In the genomic region with DNA sequence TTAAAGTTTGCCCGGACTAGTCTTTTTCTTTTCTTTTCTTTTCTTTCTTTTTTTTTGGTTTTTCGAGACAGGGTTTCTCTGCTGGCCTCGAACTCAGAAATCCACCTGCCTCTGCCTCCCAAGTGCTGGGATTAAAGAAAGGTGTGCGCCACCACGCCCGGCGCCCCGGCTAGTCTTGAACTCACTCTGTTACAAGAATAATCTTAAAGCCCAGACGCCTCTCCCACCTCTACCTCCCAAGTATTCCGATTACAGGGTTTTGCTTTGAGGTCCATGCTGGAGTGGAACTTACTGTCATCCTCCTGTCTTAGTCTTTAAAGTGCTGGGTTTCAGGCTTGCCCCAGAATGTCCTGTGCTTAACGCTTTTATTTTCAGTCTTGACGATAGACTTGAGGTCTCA, we compare ENCODE assay signal across 7 mouse cellular contexts. TPM values are rescaled to one million over a fixed set of nuclear protein-coding genes. Genes with fewer than 3 reads are reported as not detected.
DNase-seq lines count a peak whose midpoint lies in the region; ATAC-seq and TF ChIP-seq lines count a peak whose summit lies in the region.

No protein-coding gene starts in this region.

- no peak for TF ChIP-seq CTCF in liver, embryonic 14.5 days (IDR thresholded peaks at IDR 0.05; ENCODE audit: low read depth)

- H3K27ac ChIP-seq in forebrain, embryonic 14.5 days (ENCODE audit: low read depth, low read length): no peak overlapping the region
- H3K27ac ChIP-seq in liver, embryonic 14.5 days: peak overlapping the region; percentile 97

- peak overlapping the region; percentile 73 for H3K4me3 ChIP-seq in forebrain, embryonic 14.5 days (ENCODE audit: low read depth, low read length)
- H3K4me3 ChIP-seq in liver, embryonic 14.5 days (ENCODE audit: insufficient read depth in 1 of 2, low read depth in 2 of 2, low read length in 2 of 2): peak overlapping the region; percentile 68 to 70

- WGBS in forebrain, embryonic 14.5 days: 57% methylated on average over 12 of the region's 12 CpGs
- 57% methylated on average over 12 of the region's 12 CpGs for WGBS in liver, embryonic 14.5 days (ENCODE audit: insufficient replicate concordance)

- peak overlapping the region; percentile 83 for H3K4me2 ChIP-seq in forebrain, embryonic 14.5 days (ENCODE audit: low read length)
- peak overlapping the region; percentile 82 for H3K4me2 ChIP-seq in liver, embryonic 14.5 days (ENCODE audit: low read depth)

- peaks cover 14% of the 10 kb centered on the region for H3K4me1 ChIP-seq in forebrain, embryonic 14.5 days (ENCODE audit: control insufficient read depth, insufficient read depth, low read length)
- H3K4me1 ChIP-seq in liver, embryonic 14.5 days (replicated peaks; ENCODE audit: control insufficient read depth in 2 of 2, insufficient read depth in 2 of 2, low read length in 1 of 2): peaks cover 18 to 22% of the 10 kb centered on the region in 2 experiments

- no peaks in the 10 kb centered on the region for H3K27me3 ChIP-seq in forebrain, embryonic 14.5 days (replicated peaks; ENCODE audit: control insufficient read depth, insufficient read depth, low read length)
- no peaks in the 10 kb centered on the region for H3K27me3 ChIP-seq in liver, embryonic 14.5 days (ENCODE audit: control insufficient read depth, insufficient read depth, low read length)

- peak; percentile 44 to 75 for DNase-seq in spleen, postnatal 4 days (ENCODE audit: low spot score in 2 of 2)
- DNase-seq in spleen, adult 18-20 months: no peak
- no peak for DNase-seq in forebrain, embryonic 14.5 days (ENCODE audit: low spot score)
- DNase-seq in liver, embryonic 14.5 days (ENCODE audit: low read depth in 3 of 3, low spot score in 3 of 3): no peak
- DNase-seq in ovary, postnatal 10 days (ENCODE audit: low spot score): no peak
- no peak for DNase-seq in frontal cortex, postnatal 36 days (ENCODE audit: low spot score in 2 of 2)
- no peak for DNase-seq in adrenal gland, postnatal 4 days (ENCODE audit: low spot score in 2 of 2)

- H3K9ac ChIP-seq in forebrain, embryonic 14.5 days (ENCODE audit: low read length): peak overlapping the region; percentile 79; the same call in 1 of the 2 replicates
- peak overlapping the region; percentile 76 for H3K9ac ChIP-seq in liver, embryonic 14.5 days (replicated peaks)

- ATAC-seq in forebrain, embryonic 14.5 days: no peak
- ATAC-seq in liver, embryonic 14.5 days (ENCODE audit: insufficient read depth): peak; percentile 17; the same call in 1 of the 2 replicates

- H3K36me3 ChIP-seq in forebrain, embryonic 14.5 days (ENCODE audit: control insufficient read depth, insufficient read depth, low read length): no peaks in the 10 kb centered on the region
- H3K36me3 ChIP-seq in liver, embryonic 14.5 days (replicated peaks; ENCODE audit: control insufficient read depth, insufficient read depth, low read depth): no peaks in the 10 kb centered on the region

- no peaks in the 10 kb centered on the region for H3K9me3 ChIP-seq in forebrain, embryonic 14.5 days (replicated peaks; ENCODE audit: control insufficient read depth, low read length)
- no peaks in the 10 kb centered on the region for H3K9me3 ChIP-seq in liver, embryonic 14.5 days (ENCODE audit: control insufficient read depth, low read length)

- no peak for TF ChIP-seq EP300 in liver, embryonic 14.5 days (IDR thresholded peaks at IDR 0.05; ENCODE audit: low read depth)

RNA-seq across cellular contexts. Expression of a gene that starts 0.6 kb away (rescaled TPM):
- polyA plus RNA-seq in forebrain, embryonic 14.5 days (2014; fragmentation: Nextera tagmentation; extraction: Ambion mirVana): 51.8 and 71.1 TPM in 2 replicates
- 11.0 and 11.6 TPM in 2 replicates for polyA plus RNA-seq in liver, embryonic 14.5 days (2012; rRNA removed)
- polyA plus RNA-seq in liver, embryonic 14.5 days (2014; fragmentation: Nextera tagmentation; extraction: Ambion mirVana): 13.2 and 13.5 TPM in 2 replicates
- 10 to 100 TPM; 12.8 to 18.9 TPM for total RNA-seq in adrenal gland, postnatal 4 days (2021)

RNA-seq across cellular contexts. Expression of a gene that starts 33.7 kb away (rescaled TPM):
- 26.0 and 29.1 TPM in 2 replicates for polyA plus RNA-seq in forebrain, embryonic 14.5 days (2014; fragmentation: Nextera tagmentation; extraction: Ambion mirVana)
- polyA plus RNA-seq in liver, embryonic 14.5 days (2012; rRNA removed): 3.7 and 4.9 TPM in 2 replicates
- polyA plus RNA-seq in liver, embryonic 14.5 days (2014; fragmentation: Nextera tagmentation; extraction: Ambion mirVana): 16.4 and 21.1 TPM in 2 replicates
- 10 to 100 TPM; 34.2 to 37.0 TPM for total RNA-seq in adrenal gland, postnatal 4 days (2021)

RNA-seq across cellular contexts. Expression of a gene that starts 41.1 kb away (rescaled TPM):
- polyA plus RNA-seq in forebrain, embryonic 14.5 days (2014; fragmentation: Nextera tagmentation; extraction: Ambion mirVana): 4.7 and 7.0 TPM in 2 replicates
- polyA plus RNA-seq in liver, embryonic 14.5 days (2012; rRNA removed): 5.5 and 8.1 TPM in 2 replicates
- 2.0 and 2.2 TPM in 2 replicates for polyA plus RNA-seq in liver, embryonic 14.5 days (2014; fragmentation: Nextera tagmentation; extraction: Ambion mirVana)
- 10 to 100 TPM; 14.0 to 16.0 TPM for total RNA-seq in adrenal gland, postnatal 4 days (2021)

RNA-seq across cellular contexts. Expression of a gene that starts 56.5 kb away (rescaled TPM):
- 3.1 and 4.4 TPM in 2 replicates for polyA plus RNA-seq in forebrain, embryonic 14.5 days (2014; fragmentation: Nextera tagmentation; extraction: Ambion mirVana)
- 0.01 TPM in 1 of 2 replicates, not detected in the other for polyA plus RNA-seq in liver, embryonic 14.5 days (2012; rRNA removed)
- not detected in 2 replicates for polyA plus RNA-seq in liver, embryonic 14.5 days (2014; fragmentation: Nextera tagmentation; extraction: Ambion mirVana)
- total RNA-seq in adrenal gland, postnatal 4 days (2021): 1 to 10 TPM; 1.8 to 2.2 TPM

Comparison
In these comparisons a context has a peak if more than half of its experiments do, and no peak if none do; other contexts are left out.
1. DNase-seq: peak in spleen, postnatal 4 days (2 of 2); none in spleen, adult 18-20 months (0 of 2), forebrain, embryonic 14.5 days (single experiment), liver, embryonic 14.5 days (0 of 3), ovary, postnatal 10 days (single experiment), frontal cortex, postnatal 36 days (0 of 2) and adrenal gland, postnatal 4 days (0 of 2).